8 mouse cellular contexts compared by ENCODE assay signal in the genomic region with DNA sequence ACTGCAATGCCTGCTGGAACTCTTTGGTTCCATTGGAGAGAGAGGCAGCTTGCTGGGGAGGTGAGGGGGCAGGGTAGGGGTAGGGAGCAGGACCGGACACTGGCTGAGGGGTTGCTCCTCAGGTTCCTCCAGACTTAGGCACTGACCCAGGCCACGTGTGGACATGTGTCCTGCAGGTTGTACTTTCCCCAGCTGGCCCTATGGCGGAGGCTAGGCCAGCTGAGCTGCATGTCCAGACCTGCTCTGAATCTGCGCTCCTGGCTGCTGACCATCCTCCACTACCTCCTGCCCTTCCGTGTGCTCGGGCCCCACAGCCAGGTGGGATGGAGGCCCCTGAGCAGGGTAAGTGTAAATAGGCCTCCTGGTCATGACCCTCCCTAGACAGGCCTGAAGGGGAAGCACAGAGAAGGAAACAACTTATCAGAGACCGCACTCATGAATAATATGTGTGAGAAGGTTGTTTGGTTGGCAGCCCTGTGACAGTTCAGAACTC.
DNase-seq lines count a peak whose midpoint lies in the region; ATAC-seq and TF ChIP-seq lines count a peak whose summit lies in the region.
"Not testable (repeated sequence)": the region's sequence is repeated elsewhere in the genome, so short reads cannot be mapped to it uniquely, and the experiment has no call there.

No protein-coding gene starts in this region.

- not testable (repeated sequence) for H3K27ac ChIP-seq in gastrocnemius, adult 2 months; hindbrain, embryonic 14.5 days; limb, embryonic 11.5 days (replicated peaks; ENCODE audit: low read depth, low read length)

- peaks cover 22% of the 10 kb centered on the region for H3K9me3 ChIP-seq in hindbrain, embryonic 14.5 days (ENCODE audit: control insufficient read depth, low read length)
- H3K9me3 ChIP-seq in limb, embryonic 11.5 days (ENCODE audit: control insufficient read depth, low read length) = not testable (repeated sequence)

- H3K4me1 ChIP-seq in hindbrain, embryonic 14.5 days (replicated peaks; ENCODE audit: control insufficient read depth, insufficient read depth, low read length); limb, embryonic 11.5 days (ENCODE audit: control insufficient read depth, insufficient read depth, low read length): not testable (repeated sequence)

- H3K36me3 ChIP-seq in hindbrain, embryonic 14.5 days (replicated peaks; ENCODE audit: control insufficient read depth, insufficient read depth) = peaks cover 11% of the 10 kb centered on the region; the same call in 1 of the 2 replicates
- H3K36me3 ChIP-seq in limb, embryonic 11.5 days (ENCODE audit: control insufficient read depth, insufficient read depth, low read length) = not testable (repeated sequence)

- H3K27me3 ChIP-seq in hindbrain, embryonic 14.5 days (ENCODE audit: control insufficient read depth, insufficient read depth, low read length); limb, embryonic 11.5 days (ENCODE audit: control insufficient read depth, insufficient read depth, low read length): not testable (repeated sequence)

- H3K9ac ChIP-seq in hindbrain, embryonic 14.5 days; limb, embryonic 11.5 days (ENCODE audit: low read length): not testable (repeated sequence)

- not testable (repeated sequence) for H3K4me2 ChIP-seq in hindbrain, embryonic 14.5 days (replicated peaks); limb, embryonic 11.5 days (ENCODE audit: low read depth, severe bottlenecking)

- peak; percentile 38 for DNase-seq in NIH3T3 (ENCODE audit: low read depth)
- DNase-seq in gastrocnemius, adult 2 months = peak; percentile 63
- DNase-seq in hindbrain, embryonic 14.5 days (ENCODE audit: low spot score) = not testable (repeated sequence)
- DNase-seq in limb, embryonic 11.5 days (ENCODE audit: low spot score) = peak; percentile 44
- peak; percentile 74 to 82 for DNase-seq in right cerebral cortex, postnatal 10 days (ENCODE audit: low spot score in 2 of 2)
- peak; percentile 93 to 95 for DNase-seq in urinary bladder, adult 18-20 months (ENCODE audit: low spot score in 2 of 2)

- H3K4me3 ChIP-seq in gastrocnemius, adult 2 months; hindbrain, embryonic 14.5 days (replicated peaks; ENCODE audit: low read length); limb, embryonic 11.5 days (ENCODE audit: low read depth, low read length): not testable (repeated sequence)

- 95% methylated on average over 5 of the region's 7 CpGs for WGBS in hindbrain, embryonic 14.5 days
- WGBS in limb, embryonic 11.5 days = 92% methylated on average over 5 of the region's 7 CpGs

- not testable (repeated sequence) for TF ChIP-seq CTCF in gastrocnemius, adult 2 months (IDR thresholded peaks at IDR 0.05)

- ATAC-seq in common myeloid progenitor, adult 5-6 weeks (replicated peaks; ENCODE audit: low read depth, poor library complexity, severe bottlenecking) = peak; percentile 1
- ATAC-seq in hindbrain, embryonic 14.5 days (ENCODE audit: low FRiP score) = peak; percentile 49
- peak; percentile 52 for ATAC-seq in limb, embryonic 11.5 days (ENCODE audit: insufficient number of reproducible peaks, low FRiP score, low TSS enrichment, low read depth)
- ATAC-seq in megakaryocyte, adult 5-6 weeks (ENCODE audit: poor library complexity, severe bottlenecking) = peak; percentile 3

- intact Hi-C loops in gastrocnemius, adult 2 months (cut with DNase I) = not testable (repeated sequence)

Comparison
In these comparisons a context has a peak if more than half of its experiments do, and no peak if none do; other contexts are left out.
1. ATAC-seq: peak in every context shown above with its lines; median percentile 52 in limb, embryonic 11.5 days; 49 in hindbrain, embryonic 14.5 days; 3 in megakaryocyte, adult 5-6 weeks; 1 in common myeloid progenitor, adult 5-6 weeks.